Mouse (Mus musculus) E14TG2a.4 (cell line): ENCODE results near the gene Ppp2r5c.

Experiments
- H3K27me3 ChIP-seq: 2 replicates; pipeline ENCODE4 v1.6.1; 2014; ENCODE audit warnings: low read length, control low read depth; ENCODE audit not compliant: insufficient read depth
- H3K36me3 ChIP-seq: 2 replicates; pipeline ENCODE4 v1.6.1; 2014; ENCODE audit warnings: low read length, control low read depth; ENCODE audit not compliant: insufficient read depth
- H3K4me1 ChIP-seq: replicated peaks from 2 replicates; pipeline ENCODE4 v1.6.1; 2014; ENCODE audit warnings: low read depth, low read length, control low read depth
- H3K4me3 ChIP-seq: replicated peaks from 2 replicates; pipeline ENCODE4 v1.5.1; 2014; ENCODE audit warnings: mild to moderate bottlenecking, low read length
- H3K9me3 ChIP-seq: 2 replicates; pipeline ENCODE4 v1.6.1; 2014; ENCODE audit warnings: low read length, control low read depth
- CTCF ChIP-seq: conservative IDR thresholded peaks from 2 replicates; pipeline ENCODE4 v1.5.1; 2014; ENCODE audit warnings: low read length
- NANOG ChIP-seq: IDR thresholded peaks from 2 replicates; pipeline ENCODE4 v1.6.1; 2014; ENCODE audit warnings: borderline replicate concordance, low read length, mixed read lengths
- POU5F1 ChIP-seq: IDR thresholded peaks from 2 replicates; pipeline ENCODE4 v1.6.1; 2014; ENCODE audit warnings: low read length, borderline replicate concordance

Gene Ppp2r5c

GRCm38 (mm10) chr12:110446290-110447170, at the start of gene Ppp2r5c:
Gene Ppp2r5c, plus strand, starts transcription at chr12:110447120.
- TF ChIP-seq POU5F1, result no peak

DNA sequence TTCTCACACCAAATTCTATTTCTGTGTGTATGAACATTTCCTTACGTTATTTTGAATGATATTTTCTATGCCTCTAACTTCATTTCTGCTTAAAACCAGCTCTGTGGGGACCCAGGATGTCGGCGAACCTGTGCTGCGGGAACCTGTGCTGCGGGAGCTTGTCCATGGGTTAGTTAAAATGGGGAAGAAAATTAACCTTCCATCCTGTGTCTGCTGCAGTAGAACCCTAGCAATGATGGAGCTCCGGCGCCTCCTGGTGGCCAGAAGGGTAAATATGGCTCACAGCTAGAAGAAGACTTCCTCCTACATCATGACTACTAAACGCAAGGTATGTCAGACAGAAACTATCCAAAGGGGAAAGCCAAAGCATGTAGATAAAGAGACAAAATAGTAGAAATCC, 48.6 kb upstream of the Ppp2r5c start:
- peaks cover 8% of the 10 kb centered on the region for H3K9me3 ChIP-seq
- peaks cover 2% of the 10 kb centered on the region; the same call in 1 of the 2 replicates for H3K36me3 ChIP-seq
- TF ChIP-seq CTCF (peak; percentile 82), NANOG (no peak), POU5F1 (no peak)
- no peak overlapping the region for H3K4me3 ChIP-seq
- H3K27me3 ChIP-seq, result peaks cover 7% of the 10 kb centered on the region; the same call in 1 of the 2 replicates
- peaks cover 5% of the 10 kb centered on the region for H3K4me1 ChIP-seq

More at GRCm38 (mm10) chr12:110446290-110447170, at the start of gene Ppp2r5c:
- H3K36me3 ChIP-seq, result peaks cover 31% of the 10 kb centered on the region
- peaks cover 13% of the 10 kb centered on the region for H3K27me3 ChIP-seq
- H3K4me3 ChIP-seq, result peak within 1 kb of the TSS; percentile 98
- H3K9me3 ChIP-seq, result no peaks in the 10 kb centered on the region
- peaks cover 47% of the 10 kb centered on the region for H3K4me1 ChIP-seq

DNA sequence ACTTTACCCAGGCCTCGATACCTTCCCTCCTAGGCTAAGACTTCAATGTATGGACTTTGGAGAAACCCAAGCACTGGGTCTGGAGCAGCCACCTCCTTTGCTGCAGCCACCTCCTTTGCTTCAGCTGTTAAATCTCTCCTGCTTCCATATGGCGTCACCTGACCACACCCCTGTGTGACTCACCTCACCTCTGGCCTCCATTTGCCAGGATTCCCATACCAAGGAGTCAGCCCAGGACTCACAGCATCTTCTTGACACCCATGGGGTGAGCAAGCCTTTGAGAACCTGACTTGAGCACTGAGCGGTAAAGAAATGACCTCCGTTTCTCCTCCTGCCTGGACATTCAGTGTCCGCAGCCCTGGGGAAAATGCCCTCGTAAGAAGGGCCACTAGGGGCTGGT, 47.8 kb upstream of the Ppp2r5c start:
- H3K4me3 ChIP-seq, result no peak overlapping the region
- peaks cover 5% of the 10 kb centered on the region for H3K4me1 ChIP-seq
- TF ChIP-seq POU5F1 (no peak), NANOG (no peak), CTCF (no peak)

DNA sequence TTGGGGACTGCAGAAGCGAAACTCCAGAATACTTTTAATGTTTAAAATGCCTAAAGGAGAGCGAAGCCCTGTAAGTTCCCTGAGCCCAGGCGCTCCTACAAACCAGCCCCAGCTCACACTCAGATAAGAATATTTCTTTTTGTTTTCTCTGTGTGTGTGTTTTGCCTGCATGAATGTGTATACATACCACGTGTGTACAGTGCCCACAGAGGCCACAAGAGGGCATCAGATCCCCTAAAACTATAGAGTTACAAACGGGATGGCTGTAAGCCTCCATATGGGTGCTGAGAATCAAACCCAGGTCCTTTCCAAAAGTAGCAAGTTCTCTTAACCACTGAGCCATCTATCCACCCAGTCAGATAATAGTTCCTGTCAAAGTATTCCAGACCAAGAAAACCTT, 46.0 kb upstream of the Ppp2r5c start:
- Histone ChIP-seq H3K27me3 (peaks cover 7% of the 10 kb centered on the region; the same call in 1 of the 2 replicates), H3K9me3 (peaks cover 8% of the 10 kb centered on the region), H3K4me3 (no peak overlapping the region), H3K36me3 (peaks cover 2% of the 10 kb centered on the region; the same call in 1 of the 2 replicates), H3K4me1 (peaks cover 5% of the 10 kb centered on the region)
- TF ChIP-seq POU5F1 (no peak), CTCF (peak; percentile 42)

More for the DNA sequence above, 47.8 kb upstream of the Ppp2r5c start:
- peaks cover 8% of the 10 kb centered on the region for H3K9me3 ChIP-seq
- peaks cover 2% of the 10 kb centered on the region; the same call in 1 of the 2 replicates for H3K36me3 ChIP-seq
- H3K27me3 ChIP-seq, result peaks cover 7% of the 10 kb centered on the region; the same call in 1 of the 2 replicates

GRCm38 (mm10) chr12:110401871-110402270, 45.0 kb upstream of the Ppp2r5c start:
- Histone ChIP-seq H3K4me3 (no peak overlapping the region), H3K4me1 (peaks cover 5% of the 10 kb centered on the region), H3K27me3 (peaks cover 7% of the 10 kb centered on the region; the same call in 1 of the 2 replicates), H3K36me3 (peaks cover 2% of the 10 kb centered on the region; the same call in 1 of the 2 replicates), H3K9me3 (peaks cover 8% of the 10 kb centered on the region)
- no peak for TF ChIP-seq NANOG
- TF ChIP-seq POU5F1, result no peak
- TF ChIP-seq CTCF, result no peak

- Histone ChIP-seq H3K4me1 (peaks cover 59% of the 10 kb centered on the region), H3K36me3 (no peaks in the 10 kb centered on the region), H3K4me3 (peak overlapping the region; percentile 69), H3K27me3 (no peaks in the 10 kb centered on the region), H3K9me3 (peaks cover 4% of the 10 kb centered on the region; the same call in 1 of the 2 replicates)
- no peak for TF ChIP-seq NANOG
- TF ChIP-seq POU5F1, result no peak
- TF ChIP-seq CTCF, result peak; percentile 85
Measured at GRCm38 (mm10) chr12:110416244-110416643, 30.7 kb upstream of the Ppp2r5c start.

DNA sequence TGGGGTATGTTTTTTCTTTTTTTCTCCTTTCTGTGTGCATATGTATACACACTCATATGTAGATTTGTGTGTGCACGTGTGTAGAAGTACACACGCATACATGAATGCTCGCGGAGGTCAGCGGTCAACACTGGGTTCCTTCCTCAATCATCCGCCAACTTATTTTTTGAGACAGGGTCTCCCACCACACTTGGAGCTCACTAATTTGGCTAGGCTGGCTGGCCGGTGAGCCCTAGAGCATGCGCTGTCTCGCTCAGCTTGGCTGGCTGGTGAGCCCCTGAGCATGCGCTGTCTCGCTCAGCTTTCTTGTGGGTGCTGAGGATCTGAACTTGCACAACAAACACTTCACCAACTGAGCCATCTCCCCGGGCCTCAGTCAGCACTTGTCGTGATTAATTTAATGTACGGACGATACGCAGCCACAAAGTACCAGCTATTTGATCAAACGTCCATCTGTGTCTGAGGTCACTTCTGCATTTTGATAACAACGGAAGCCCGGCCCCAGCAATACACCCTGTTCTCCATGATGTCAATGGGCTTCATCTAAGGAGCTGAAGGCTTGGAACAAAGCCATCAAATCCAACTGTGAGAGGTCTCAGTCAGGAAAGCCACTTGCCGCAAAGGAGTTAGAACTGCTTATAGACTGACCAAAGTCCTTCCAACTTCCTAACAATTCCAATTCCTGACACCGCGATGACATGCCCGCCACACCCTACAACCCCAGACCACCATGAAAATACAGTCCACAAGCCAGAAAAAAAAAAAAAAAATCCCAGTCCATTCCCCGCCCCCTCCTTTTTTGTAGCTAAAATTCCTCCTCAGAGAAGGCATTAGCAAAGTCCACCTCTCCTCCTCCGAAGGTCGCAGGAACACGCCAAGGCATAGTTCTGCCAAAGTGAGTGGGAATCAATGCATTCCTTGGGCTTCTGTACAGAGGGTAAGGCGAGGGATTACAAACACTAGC, 29.6 kb upstream of the Ppp2r5c start:
- H3K4me3 ChIP-seq, result peak overlapping the region; percentile 69
- H3K27me3 ChIP-seq, result no peaks in the 10 kb centered on the region
- H3K4me1 ChIP-seq, result peaks cover 59% of the 10 kb centered on the region
- peaks cover 4% of the 10 kb centered on the region; the same call in 1 of the 2 replicates for H3K9me3 ChIP-seq
- no peaks in the 10 kb centered on the region for H3K36me3 ChIP-seq
- TF ChIP-seq POU5F1, result no peak
- TF ChIP-seq CTCF, result no peak
- no peak for TF ChIP-seq NANOG

DNA sequence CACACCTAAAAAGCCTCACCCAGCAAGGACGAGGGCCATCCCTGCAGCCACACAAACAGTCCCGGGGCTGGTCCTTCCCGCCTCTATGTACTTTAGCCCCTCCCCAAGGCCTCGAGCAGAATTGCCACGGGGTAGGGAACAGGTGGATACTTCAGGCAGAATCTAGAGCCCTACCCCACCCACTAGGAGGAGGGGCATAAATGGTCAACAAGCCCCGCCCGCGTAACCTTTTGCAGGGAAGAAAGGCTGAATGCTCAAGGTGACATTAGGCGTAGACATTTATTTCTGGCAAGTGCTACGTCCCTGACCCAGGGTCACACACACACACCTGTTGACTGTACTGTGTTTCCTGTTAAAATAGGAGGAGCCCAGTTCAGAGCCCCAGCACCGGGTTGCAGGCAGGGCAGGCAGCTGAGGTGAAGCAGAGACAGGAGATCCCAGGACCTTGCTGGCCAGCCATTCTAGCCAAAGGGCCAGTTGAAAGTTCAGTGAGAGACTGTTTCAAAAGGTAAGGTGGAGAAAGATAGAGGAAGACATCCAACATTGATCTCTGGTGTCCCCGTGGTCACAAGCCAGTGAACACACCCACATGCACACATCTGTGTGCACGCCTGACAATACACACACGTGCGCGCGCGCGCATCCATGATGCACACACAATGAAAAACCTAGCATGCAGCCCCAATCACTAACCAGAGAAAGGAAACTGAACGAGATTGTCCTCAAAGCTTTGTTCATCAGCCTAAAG, 28.8 kb upstream of the Ppp2r5c start:
- peak; percentile 46 for TF ChIP-seq NANOG
- no peak for TF ChIP-seq CTCF
- H3K4me3 ChIP-seq, result peak overlapping the region; percentile 69
- H3K9me3 ChIP-seq, result peaks cover 2% of the 10 kb centered on the region; the same call in 1 of the 2 replicates
- no peaks in the 10 kb centered on the region for H3K36me3 ChIP-seq
- peaks cover 61% of the 10 kb centered on the region for H3K4me1 ChIP-seq
- no peaks in the 10 kb centered on the region for H3K27me3 ChIP-seq
